Mouse (Mus musculus): ENCODE data around the gene Ccdc88c. TPM values are rescaled to one million over a fixed set of nuclear protein-coding genes. Genes with fewer than 3 reads are reported as not detected.
"Not testable (repeated sequence)": the region's sequence is repeated elsewhere in the genome, so short reads cannot be mapped to it uniquely, and the experiment has no call there.

Ccdc88c gene
- polyA plus RNA-seq, 1 experiment, result 1.6 TPM

DNA sequence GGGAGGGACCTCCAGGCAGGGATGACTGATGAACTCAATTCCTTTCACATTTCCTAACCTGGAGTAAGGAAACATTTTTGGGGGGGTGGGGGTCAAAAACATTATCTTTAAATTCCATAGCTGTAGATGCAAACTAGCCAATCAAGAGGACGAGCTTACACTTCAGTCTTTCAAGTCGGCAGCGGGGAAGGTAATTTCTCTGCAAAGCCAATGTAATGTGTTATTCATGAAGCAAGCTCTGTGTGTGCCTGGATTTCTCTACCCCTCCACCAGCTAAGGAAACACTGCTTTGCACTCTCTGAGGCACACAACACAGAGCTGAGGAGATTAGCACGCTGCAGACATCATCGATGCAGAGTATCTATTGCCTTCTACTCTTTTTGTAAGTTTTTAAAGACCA, 9.8 kb downstream of the Ccdc88c start:
- Histone ChIP-seq H3K27ac (ENCODE audit: insufficient read depth, low read length) (no peak overlapping the region), H3K4me3 (ENCODE audit: insufficient read depth, low read length) (no peak overlapping the region), H3K4me1 (ENCODE audit: control insufficient read depth, insufficient read depth, low read length) (peaks cover 8% of the 10 kb centered on the region)
- TF ChIP-seq POLR2A (IDR thresholded peaks at IDR 0.05; ENCODE audit: low read depth, low read length), result no peak
- no peak for TF ChIP-seq CTCF (IDR thresholded peaks at IDR 0.05; ENCODE audit: borderline replicate concordance, insufficient read depth, low read length)

DNA sequence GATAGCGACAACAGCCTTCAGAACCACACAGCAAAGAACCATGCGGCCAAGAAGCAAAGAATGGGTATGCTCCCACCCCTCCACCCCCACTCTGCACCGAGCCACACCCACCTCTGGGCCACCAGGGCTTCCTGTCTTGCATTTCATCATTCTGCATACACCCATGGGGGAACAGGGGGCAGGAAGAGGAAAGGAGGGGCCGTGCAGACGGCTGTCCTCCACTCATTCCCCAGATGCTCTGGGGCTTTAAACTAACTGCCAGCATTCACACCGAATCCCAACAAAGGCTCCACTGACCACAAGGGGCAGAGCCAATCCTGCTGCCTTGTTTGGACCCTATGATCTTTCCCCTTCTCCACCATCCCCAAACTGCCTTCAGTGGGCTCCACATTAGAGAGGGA, 10.9 kb downstream of the Ccdc88c start:
- no peak for TF ChIP-seq POLR2A (IDR thresholded peaks at IDR 0.05; ENCODE audit: low read depth, low read length)
- no peak for TF ChIP-seq CTCF (IDR thresholded peaks at IDR 0.05; ENCODE audit: borderline replicate concordance, insufficient read depth, low read length)
- Histone ChIP-seq H3K4me1 (ENCODE audit: control insufficient read depth, insufficient read depth, low read length) (peaks cover 8% of the 10 kb centered on the region), H3K27ac (ENCODE audit: insufficient read depth, low read length) (no peak overlapping the region), H3K4me3 (ENCODE audit: insufficient read depth, low read length) (no peak overlapping the region)

DNA sequence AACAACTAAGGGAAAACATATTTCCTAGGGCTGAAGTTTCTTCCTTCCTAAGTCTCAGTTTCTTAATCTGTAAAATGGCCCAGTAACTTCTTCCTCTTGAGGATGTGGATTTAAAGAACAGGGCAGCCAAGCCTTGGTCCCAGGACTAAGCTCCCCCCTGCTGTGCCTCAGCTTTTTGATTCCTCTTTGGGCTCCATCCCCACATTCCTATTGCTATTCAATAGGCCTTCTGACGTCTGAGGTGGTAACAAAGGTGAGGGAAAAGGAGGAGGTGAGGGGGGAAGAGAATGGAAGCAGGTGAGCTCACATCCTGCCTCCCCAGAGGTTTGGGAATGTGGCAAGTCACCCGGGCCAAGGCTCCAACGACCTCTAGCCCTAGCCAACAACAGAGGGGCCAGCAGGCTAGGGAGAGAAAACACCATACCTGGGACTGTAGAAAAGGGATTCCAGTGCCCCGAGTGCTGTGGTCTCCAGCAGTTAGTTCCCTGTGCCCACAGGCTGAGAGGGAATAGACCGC, 12.4 kb downstream of the Ccdc88c start:
- peaks cover 8% of the 10 kb centered on the region for H3K4me1 ChIP-seq (ENCODE audit: control insufficient read depth, insufficient read depth, low read length)
- TF ChIP-seq CTCF (IDR thresholded peaks at IDR 0.05; ENCODE audit: borderline replicate concordance, insufficient read depth, low read length) (no peak), POLR2A (IDR thresholded peaks at IDR 0.05; ENCODE audit: low read depth, low read length) (no peak)
- no peak overlapping the region for H3K27ac ChIP-seq (ENCODE audit: insufficient read depth, low read length)

DNA sequence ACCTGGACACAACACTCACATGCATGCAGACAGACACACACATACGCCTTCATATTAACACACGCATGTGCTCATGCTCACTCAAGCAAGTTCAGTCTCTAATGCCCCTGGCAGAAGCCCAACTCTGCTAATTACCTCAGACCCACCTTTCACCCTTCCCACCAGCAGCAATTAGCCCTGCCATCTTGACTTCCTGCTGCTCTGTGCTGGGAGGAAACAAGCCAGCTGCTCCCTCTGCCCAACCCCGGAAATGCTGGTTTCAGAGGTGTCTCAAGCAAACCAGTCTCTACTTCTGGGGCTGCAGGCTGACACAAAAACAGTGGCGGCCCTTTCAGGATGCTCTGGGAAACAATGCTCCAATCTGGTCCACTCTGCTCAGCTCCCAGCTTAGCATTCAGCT, 12.9 kb downstream of the Ccdc88c start:
- Histone ChIP-seq H3K27ac (ENCODE audit: insufficient read depth, low read length) (no peak overlapping the region), H3K4me1 (ENCODE audit: control insufficient read depth, insufficient read depth, low read length) (peaks cover 8% of the 10 kb centered on the region), H3K4me3 (ENCODE audit: insufficient read depth, low read length) (no peak overlapping the region)
- TF ChIP-seq POLR2A (IDR thresholded peaks at IDR 0.05; ENCODE audit: low read depth, low read length) (no peak), CTCF (IDR thresholded peaks at IDR 0.05; ENCODE audit: borderline replicate concordance, insufficient read depth, low read length) (no peak)

More for the DNA sequence above, 12.4 kb downstream of the Ccdc88c start:
- no peak overlapping the region for H3K4me3 ChIP-seq (ENCODE audit: insufficient read depth, low read length)

DNA sequence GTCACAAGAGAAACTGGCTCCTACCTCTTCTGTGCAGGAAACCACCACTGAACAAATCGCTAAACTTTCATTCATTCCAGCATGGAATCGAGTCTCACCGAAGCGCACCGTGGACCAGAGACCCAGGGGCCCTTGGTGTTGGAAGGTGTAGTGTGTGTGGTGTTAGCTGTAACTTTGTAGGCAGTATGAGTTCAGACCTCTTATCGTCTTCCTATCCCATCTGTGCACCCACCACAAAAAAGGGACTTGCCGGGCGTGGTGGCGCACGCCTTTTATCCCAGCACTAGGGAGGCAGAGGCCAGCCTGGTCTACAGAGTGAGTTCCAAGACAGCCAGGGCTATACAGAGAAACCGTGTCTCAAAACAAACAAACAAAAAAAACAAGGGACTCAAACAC, 13.7 kb downstream of the Ccdc88c start:
- Histone ChIP-seq H3K27ac (ENCODE audit: insufficient read depth, low read length) (no peak overlapping the region), H3K4me1 (ENCODE audit: control insufficient read depth, insufficient read depth, low read length) (peaks cover 8% of the 10 kb centered on the region), H3K4me3 (ENCODE audit: insufficient read depth, low read length) (no peak overlapping the region)
- TF ChIP-seq CTCF (IDR thresholded peaks at IDR 0.05; ENCODE audit: borderline replicate concordance, insufficient read depth, low read length) (no peak), POLR2A (IDR thresholded peaks at IDR 0.05; ENCODE audit: low read depth, low read length) (no peak)

DNA sequence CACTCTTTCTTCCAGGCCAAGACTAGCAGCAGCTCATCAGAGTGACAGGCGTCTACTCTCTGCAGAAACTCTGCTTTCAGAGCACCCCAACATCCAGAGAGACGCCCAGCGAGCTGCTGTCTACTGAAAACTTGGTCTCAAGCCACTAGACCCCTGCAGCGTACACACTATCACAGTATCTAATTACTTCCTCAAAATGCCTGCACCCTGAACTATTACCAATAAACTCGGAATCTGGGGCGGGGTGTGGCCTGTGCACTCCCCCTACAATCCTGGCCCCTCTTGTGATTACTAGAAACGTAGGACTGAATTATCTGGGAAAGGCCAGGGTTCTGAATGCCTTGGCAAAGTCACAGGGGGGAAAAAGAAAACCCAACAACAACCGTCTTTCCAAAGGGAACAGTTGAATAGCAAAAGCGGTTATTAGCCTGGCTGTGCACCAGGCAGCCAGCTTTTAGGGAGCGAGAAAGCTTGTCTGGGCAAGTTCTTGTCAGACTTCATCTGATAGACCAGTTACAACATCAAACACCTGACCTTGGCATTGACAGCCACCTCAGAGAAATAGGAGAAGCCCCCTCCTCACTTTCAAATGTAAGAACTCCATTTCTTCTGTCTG, 14.2 kb downstream of the Ccdc88c start:
- no peak for TF ChIP-seq POLR2A (IDR thresholded peaks at IDR 0.05; ENCODE audit: low read depth, low read length)
- TF ChIP-seq CTCF (IDR thresholded peaks at IDR 0.05; ENCODE audit: borderline replicate concordance, insufficient read depth, low read length), result no peak

DNA sequence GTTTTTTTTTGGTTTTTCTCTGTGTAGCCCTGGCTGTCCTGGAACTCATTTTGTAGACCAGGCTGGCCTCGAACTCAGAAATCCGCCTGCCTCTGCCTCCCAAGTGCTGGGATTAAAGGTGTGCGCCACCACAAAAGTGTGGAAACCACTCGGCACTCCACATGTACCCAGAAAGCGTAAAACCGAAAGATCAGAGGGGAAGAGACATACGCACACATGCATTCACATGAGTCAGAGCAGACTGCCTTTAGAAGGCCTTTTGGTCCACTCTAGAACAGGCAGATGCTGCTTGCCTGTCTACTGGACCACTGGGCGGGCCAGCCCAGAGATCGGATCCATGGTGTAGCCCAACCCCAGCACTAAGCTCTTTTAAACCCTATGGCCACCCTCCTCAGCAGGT, 15.2 kb downstream of the Ccdc88c start:
- H3K27ac ChIP-seq (ENCODE audit: insufficient read depth, low read length); H3K4me1 ChIP-seq (ENCODE audit: control insufficient read depth, insufficient read depth, low read length); H3K4me3 ChIP-seq (ENCODE audit: insufficient read depth, low read length): not testable (repeated sequence)

More for the DNA sequence above, 14.2 kb downstream of the Ccdc88c start:
- Histone ChIP-seq H3K4me3 (ENCODE audit: insufficient read depth, low read length) (no peak overlapping the region), H3K4me1 (ENCODE audit: control insufficient read depth, insufficient read depth, low read length) (peaks cover 8% of the 10 kb centered on the region), H3K27ac (ENCODE audit: insufficient read depth, low read length) (no peak overlapping the region)

DNA sequence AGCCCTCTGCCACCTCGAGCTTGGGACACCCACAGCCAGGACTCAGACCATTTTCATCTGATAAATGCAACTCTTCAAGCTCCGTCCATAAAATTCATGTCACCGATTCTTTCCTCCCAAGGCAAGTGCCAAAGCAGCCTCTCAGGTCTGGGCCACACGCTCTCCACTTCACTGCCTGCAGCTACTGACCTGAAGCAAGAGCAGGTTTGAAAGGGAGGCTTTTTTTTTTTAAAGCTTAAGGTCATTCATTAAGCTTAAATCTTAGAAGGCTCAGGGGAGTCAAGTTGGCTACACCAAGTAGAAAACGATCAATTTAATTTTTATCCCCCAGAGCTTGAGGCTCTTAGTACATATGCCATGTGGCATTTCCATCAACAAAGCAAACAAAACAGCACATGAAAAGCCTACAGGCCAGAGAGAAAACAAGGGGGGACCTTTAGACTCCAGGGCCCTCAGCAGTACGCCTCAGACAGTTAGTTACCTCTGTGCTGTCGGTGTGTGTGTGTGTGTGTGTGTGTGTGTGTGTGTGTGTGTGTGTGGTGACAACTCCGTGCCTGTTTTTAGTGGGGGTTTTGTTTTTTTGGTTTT, 15.7 kb downstream of the Ccdc88c start:
- Histone ChIP-seq H3K4me1 (ENCODE audit: control insufficient read depth, insufficient read depth, low read length) (peaks cover 8% of the 10 kb centered on the region; the same call in 1 of the 2 replicates), H3K27ac (ENCODE audit: insufficient read depth, low read length) (no peak overlapping the region), H3K4me3 (ENCODE audit: insufficient read depth, low read length) (no peak overlapping the region)
- no peak for TF ChIP-seq POLR2A (IDR thresholded peaks at IDR 0.05; ENCODE audit: low read depth, low read length)
- TF ChIP-seq CTCF (IDR thresholded peaks at IDR 0.05; ENCODE audit: borderline replicate concordance, insufficient read depth, low read length), result no peak

DNA sequence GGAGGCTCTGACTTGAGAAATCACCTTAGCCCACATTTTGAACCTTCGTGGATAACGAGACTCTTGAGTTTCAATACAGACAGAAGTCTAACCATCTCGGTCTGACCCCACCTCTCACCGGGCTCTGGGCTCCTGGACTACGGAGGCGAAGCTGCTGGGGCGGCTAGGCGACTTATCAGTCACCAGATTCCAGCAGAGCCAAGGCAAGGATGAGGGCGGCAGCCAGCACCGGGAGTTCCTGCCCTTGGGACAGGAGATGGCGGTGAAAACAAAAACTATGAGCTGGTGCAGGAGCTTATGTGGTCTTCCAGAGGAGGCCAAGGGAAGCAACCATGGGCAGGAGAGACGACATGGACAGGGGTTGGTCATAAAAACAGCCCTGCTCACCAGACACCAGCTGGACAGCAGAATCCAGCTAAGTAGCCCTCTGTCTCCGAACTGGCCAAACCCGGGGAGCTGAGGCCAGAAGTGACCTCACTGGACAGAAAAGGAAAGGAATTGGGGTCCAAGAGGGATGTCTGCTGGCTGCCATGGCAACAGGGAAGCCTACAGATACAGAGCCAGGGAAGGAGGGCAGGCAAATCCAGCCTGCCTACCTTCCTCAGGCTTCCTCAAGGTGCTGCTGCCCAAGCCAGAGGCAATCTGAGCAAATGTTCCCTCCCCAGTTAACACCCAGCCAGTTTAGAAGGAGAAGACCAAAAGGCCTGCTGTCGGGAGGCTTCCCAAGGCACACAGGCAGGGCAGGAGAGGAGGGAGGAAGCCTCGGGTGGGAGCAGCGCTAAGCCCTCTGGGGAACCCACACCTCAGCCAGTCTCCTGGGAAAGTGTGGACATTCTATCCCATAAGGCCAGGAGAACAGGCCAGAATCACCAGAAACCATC, 16.4 kb downstream of the Ccdc88c start:
- TF ChIP-seq POLR2A (IDR thresholded peaks at IDR 0.05; ENCODE audit: low read depth, low read length), result no peak
- TF ChIP-seq CTCF (IDR thresholded peaks at IDR 0.05; ENCODE audit: borderline replicate concordance, insufficient read depth, low read length), result no peak
- no peak overlapping the region for H3K27ac ChIP-seq (ENCODE audit: insufficient read depth, low read length)
- no peak overlapping the region for H3K4me3 ChIP-seq (ENCODE audit: insufficient read depth, low read length)
- peaks cover 6% of the 10 kb centered on the region for H3K4me1 ChIP-seq (ENCODE audit: control insufficient read depth, insufficient read depth, low read length)

DNA sequence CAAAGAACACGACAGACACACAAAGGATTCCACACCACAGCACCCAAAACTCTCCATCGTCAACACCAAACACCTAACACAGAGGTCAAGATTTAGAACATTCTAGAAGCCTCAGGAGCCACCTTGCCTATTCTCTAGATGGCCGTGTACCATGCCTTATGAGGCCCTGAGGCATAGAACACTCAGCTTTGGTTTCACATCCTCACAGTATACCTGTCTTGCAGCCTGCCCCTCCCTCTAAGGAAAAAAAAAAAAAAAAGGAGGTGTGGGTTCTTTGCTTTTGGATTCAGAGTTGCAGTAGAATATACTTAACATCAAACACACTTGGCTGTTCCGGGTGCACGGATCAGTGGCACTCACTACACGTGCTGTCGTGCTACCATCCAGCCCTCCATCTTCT, 17.8 kb downstream of the Ccdc88c start:
- no peak for TF ChIP-seq CTCF (IDR thresholded peaks at IDR 0.05; ENCODE audit: borderline replicate concordance, insufficient read depth, low read length)
- no peak for TF ChIP-seq POLR2A (IDR thresholded peaks at IDR 0.05; ENCODE audit: low read depth, low read length)
- no peak overlapping the region for H3K27ac ChIP-seq (ENCODE audit: insufficient read depth, low read length)
- peaks cover 6% of the 10 kb centered on the region for H3K4me1 ChIP-seq (ENCODE audit: control insufficient read depth, insufficient read depth, low read length)
- H3K4me3 ChIP-seq (ENCODE audit: insufficient read depth, low read length), result no peak overlapping the region

All from embryonic fibroblast, embryonic 13.5 days (primary cell).